Mouse (Mus musculus): ENCODE data around the gene Il22ra2.

DNA sequence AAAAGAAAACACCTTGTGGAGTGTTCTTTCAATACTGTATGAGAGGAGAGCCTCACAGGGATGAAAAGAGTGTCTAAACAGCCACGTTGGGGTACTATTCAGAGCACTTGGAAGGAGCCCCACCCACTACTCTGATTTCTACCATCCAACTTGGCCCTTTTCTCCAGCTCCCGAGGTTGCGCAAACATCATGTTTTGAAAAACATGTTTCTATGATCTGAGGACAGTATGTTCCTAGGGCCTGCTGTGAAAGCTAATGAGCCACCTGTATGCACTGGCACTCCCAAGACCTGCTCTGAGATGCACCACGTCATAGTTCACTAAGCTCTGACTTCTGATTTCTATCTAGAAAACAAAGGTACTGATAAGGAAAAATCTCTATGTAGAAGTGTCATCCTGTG is 6.0 kb downstream of the Il22ra2 start:
- TF ChIP-seq EP300 (IDR thresholded peaks at IDR 0.05), result peak; percentile 99
- TF ChIP-seq CTCF (IDR thresholded peaks at IDR 0.05), result no peak
